Mouse (Mus musculus) olfactory bulb, adult 2 months (tissue): ENCODE results near the gene Nudt14.

Experiments
- CTCF ChIP-seq: fragments of 200-500 bp; IDR thresholded peaks from 2 replicates; pipeline ENCODE4 v1.5.1; 2012; ENCODE audit warnings: low read depth, mild to moderate bottlenecking, low read length, moderate library complexity; ENCODE audit not compliant: insufficient read depth
- POLR2A ChIP-seq: fragments of 200-500 bp; IDR thresholded peaks from 2 replicates; pipeline ENCODE4 v1.6.1; 2012; ENCODE audit warnings: mild to moderate bottlenecking, low read depth, low read length, moderate library complexity; ENCODE audit not compliant: insufficient read depth

DNA sequence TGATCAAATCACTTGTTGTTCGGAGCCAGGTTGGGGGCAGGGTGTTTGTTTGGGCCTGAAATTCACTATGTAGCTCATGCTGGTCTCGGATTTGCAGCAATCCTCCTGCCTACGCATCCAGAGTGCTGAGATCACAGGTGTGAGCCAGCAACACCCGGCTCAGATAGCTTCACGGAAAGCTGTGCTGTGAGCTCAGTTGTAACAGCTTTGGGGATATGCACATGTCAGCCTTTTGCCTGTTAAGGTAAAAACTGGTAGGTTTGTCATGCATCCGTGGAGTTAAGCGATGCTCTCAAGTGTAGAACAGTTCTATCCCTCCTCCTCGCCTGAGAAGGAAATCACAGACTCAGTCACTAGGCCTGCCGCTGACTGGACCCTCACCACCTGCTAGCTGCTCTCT, 41.3 kb downstream of the Nudt14 start:
- TF ChIP-seq CTCF, result no peak
- TF ChIP-seq POLR2A, result no peak
